Mouse (Mus musculus): Measurements from ENCODE around the gene Foxn3. TPM values are rescaled to one million over a fixed set of nuclear protein-coding genes. Genes with fewer than 3 reads are reported as not detected.
"Not testable (repeated sequence)": the region's sequence is repeated elsewhere in the genome, so short reads cannot be mapped to it uniquely, and the experiment has no call there.

The Foxn3 gene
- polyA plus RNA-seq, 1 experiment from 2014 or later: 93.4 TPM

- Histone ChIP-seq H3K4me1 (ENCODE audit: control insufficient read depth, insufficient read depth, low read length) (no peaks in the 10 kb centered on the region), H3K9ac (replicated peaks; ENCODE audit: low read depth, low read length) (no peak overlapping the region), H3K9me3 (ENCODE audit: control insufficient read depth, low read depth, low read length) (no peaks in the 10 kb centered on the region), H3K4me2 (replicated peaks; ENCODE audit: low read depth, low read length) (no peak overlapping the region), H3K36me3 (ENCODE audit: control insufficient read depth, insufficient read depth, low read length) (no peaks in the 10 kb centered on the region), H3K27me3 (ENCODE audit: control insufficient read depth, insufficient read depth, low read length) (no peaks in the 10 kb centered on the region), H3K4me3 (ENCODE audit: low read depth, low read length) (no peak overlapping the region), H3K27ac (ENCODE audit: low read length) (no peak overlapping the region)
- 86% methylated on average over 7 of the region's 7 CpGs for WGBS
- no peak for ATAC-seq (ENCODE audit: insufficient number of reproducible peaks, insufficient read depth, low FRiP score, low read depth)
These were observed 366.4 kb downstream of the Foxn3 start for GRCm38 (mm10) chr12:99197031-99197430.

- Histone ChIP-seq H3K9me3 (ENCODE audit: control insufficient read depth, low read depth, low read length) (no peaks in the 10 kb centered on the region), H3K4me3 (ENCODE audit: low read depth, low read length) (no peak overlapping the region), H3K27ac (ENCODE audit: low read length) (no peak overlapping the region), H3K27me3 (ENCODE audit: control insufficient read depth, insufficient read depth, low read length) (no peaks in the 10 kb centered on the region), H3K4me1 (ENCODE audit: control insufficient read depth, insufficient read depth, low read length) (no peaks in the 10 kb centered on the region), H3K36me3 (ENCODE audit: control insufficient read depth, insufficient read depth, low read length) (no peaks in the 10 kb centered on the region), H3K4me2 (replicated peaks; ENCODE audit: low read depth, low read length) (no peak overlapping the region), H3K9ac (replicated peaks; ENCODE audit: low read depth, low read length) (no peak overlapping the region)
- WGBS: 78% methylated on average over 5 of the region's 5 CpGs
- no peak for ATAC-seq (ENCODE audit: insufficient number of reproducible peaks, insufficient read depth, low FRiP score, low read depth)
These were observed 367.7 kb downstream of the Foxn3 start for GRCm38 (mm10) chr12:99195655-99196054.

GRCm38 (mm10) chr12:99194120-99194519, 369.3 kb downstream of the Foxn3 start:
- WGBS: 93% methylated on average over 17 of the region's 17 CpGs
- H3K4me2 ChIP-seq (replicated peaks; ENCODE audit: low read depth, low read length); ATAC-seq (ENCODE audit: insufficient number of reproducible peaks, insufficient read depth, low FRiP score, low read depth); H3K4me3 ChIP-seq (ENCODE audit: low read depth, low read length); H3K36me3 ChIP-seq (ENCODE audit: control insufficient read depth, insufficient read depth, low read length); H3K9ac ChIP-seq (replicated peaks; ENCODE audit: low read depth, low read length); H3K4me1 ChIP-seq (ENCODE audit: control insufficient read depth, insufficient read depth, low read length); H3K27ac ChIP-seq (ENCODE audit: low read length); H3K9me3 ChIP-seq (ENCODE audit: control insufficient read depth, low read depth, low read length); H3K27me3 ChIP-seq (ENCODE audit: control insufficient read depth, insufficient read depth, low read length): not testable (repeated sequence)

GRCm38 (mm10) chr12:99187671-99188070, 375.7 kb downstream of the Foxn3 start:
- Histone ChIP-seq H3K4me1 (ENCODE audit: control insufficient read depth, insufficient read depth, low read length) (no peaks in the 10 kb centered on the region), H3K9ac (replicated peaks; ENCODE audit: low read depth, low read length) (no peak overlapping the region), H3K9me3 (ENCODE audit: control insufficient read depth, low read depth, low read length) (no peaks in the 10 kb centered on the region), H3K27me3 (ENCODE audit: control insufficient read depth, insufficient read depth, low read length) (no peaks in the 10 kb centered on the region), H3K36me3 (ENCODE audit: control insufficient read depth, insufficient read depth, low read length) (no peaks in the 10 kb centered on the region), H3K4me2 (replicated peaks; ENCODE audit: low read depth, low read length) (no peak overlapping the region), H3K27ac (ENCODE audit: low read length) (no peak overlapping the region), H3K4me3 (ENCODE audit: low read depth, low read length) (no peak overlapping the region)
- 93% methylated on average over 4 of the region's 4 CpGs for WGBS
- no peak for ATAC-seq (ENCODE audit: insufficient number of reproducible peaks, insufficient read depth, low FRiP score, low read depth)

GRCm38 (mm10) chr12:99186239-99186638, 377.1 kb downstream of the Foxn3 start:
- no peak overlapping the region for H3K4me2 ChIP-seq (replicated peaks; ENCODE audit: low read depth, low read length)
- WGBS: 65% methylated on average over 4 of the region's 4 CpGs
- H3K27ac ChIP-seq (ENCODE audit: low read length): no peak overlapping the region
- H3K9me3 ChIP-seq (ENCODE audit: control insufficient read depth, low read depth, low read length): no peaks in the 10 kb centered on the region
- no peak overlapping the region for H3K9ac ChIP-seq (replicated peaks; ENCODE audit: low read depth, low read length)
- no peaks in the 10 kb centered on the region for H3K27me3 ChIP-seq (ENCODE audit: control insufficient read depth, insufficient read depth, low read length)
- no peaks in the 10 kb centered on the region for H3K4me1 ChIP-seq (ENCODE audit: control insufficient read depth, insufficient read depth, low read length)
- no peak overlapping the region for H3K4me3 ChIP-seq (ENCODE audit: low read depth, low read length)
- no peaks in the 10 kb centered on the region for H3K36me3 ChIP-seq (ENCODE audit: control insufficient read depth, insufficient read depth, low read length)
- no peak for ATAC-seq (ENCODE audit: insufficient number of reproducible peaks, insufficient read depth, low FRiP score, low read depth)

- Histone ChIP-seq H3K4me2 (replicated peaks; ENCODE audit: low read depth, low read length) (no peak overlapping the region), H3K27me3 (ENCODE audit: control insufficient read depth, insufficient read depth, low read length) (no peaks in the 10 kb centered on the region), H3K4me3 (ENCODE audit: low read depth, low read length) (no peak overlapping the region), H3K27ac (ENCODE audit: low read length) (no peak overlapping the region), H3K4me1 (ENCODE audit: control insufficient read depth, insufficient read depth, low read length) (no peaks in the 10 kb centered on the region), H3K9ac (replicated peaks; ENCODE audit: low read depth, low read length) (no peak overlapping the region), H3K9me3 (ENCODE audit: control insufficient read depth, low read depth, low read length) (no peaks in the 10 kb centered on the region), H3K36me3 (ENCODE audit: control insufficient read depth, insufficient read depth, low read length) (no peaks in the 10 kb centered on the region)
- 76% methylated on average over 7 of the region's 7 CpGs for WGBS
- ATAC-seq (ENCODE audit: insufficient number of reproducible peaks, insufficient read depth, low FRiP score, low read depth): no peak
These were observed 380.1 kb downstream of the Foxn3 start for GRCm38 (mm10) chr12:99183261-99183792.

- H3K4me1 ChIP-seq (ENCODE audit: control insufficient read depth, insufficient read depth, low read length): no peaks in the 10 kb centered on the region
- no peak overlapping the region for H3K9ac ChIP-seq (replicated peaks; ENCODE audit: low read depth, low read length)
- H3K9me3 ChIP-seq (ENCODE audit: control insufficient read depth, low read depth, low read length): no peaks in the 10 kb centered on the region
- no peak overlapping the region for H3K27ac ChIP-seq (ENCODE audit: low read length)
- no peak overlapping the region for H3K4me3 ChIP-seq (ENCODE audit: low read depth, low read length)
- no peaks in the 10 kb centered on the region for H3K27me3 ChIP-seq (ENCODE audit: control insufficient read depth, insufficient read depth, low read length)
- no peak overlapping the region for H3K4me2 ChIP-seq (replicated peaks; ENCODE audit: low read depth, low read length)
- no peaks in the 10 kb centered on the region for H3K36me3 ChIP-seq (ENCODE audit: control insufficient read depth, insufficient read depth, low read length)
- ATAC-seq (ENCODE audit: insufficient number of reproducible peaks, insufficient read depth, low FRiP score, low read depth): no peak
- WGBS: 89% methylated on average over 3 of the region's 3 CpGs
These were observed 381.0 kb downstream of the Foxn3 start for GRCm38 (mm10) chr12:99182338-99182737.

GRCm38 (mm10) chr12:99180234-99180824, 383.1 kb downstream of the Foxn3 start:
- no peaks in the 10 kb centered on the region for H3K9me3 ChIP-seq (ENCODE audit: control insufficient read depth, low read depth, low read length)
- H3K4me2 ChIP-seq (replicated peaks; ENCODE audit: low read depth, low read length): no peak overlapping the region
- 63% methylated on average over 3 of the region's 3 CpGs for WGBS
- H3K4me3 ChIP-seq (ENCODE audit: low read depth, low read length): no peak overlapping the region
- H3K4me1 ChIP-seq (ENCODE audit: control insufficient read depth, insufficient read depth, low read length): no peaks in the 10 kb centered on the region
- no peak for ATAC-seq (ENCODE audit: insufficient number of reproducible peaks, insufficient read depth, low FRiP score, low read depth)
- no peaks in the 10 kb centered on the region for H3K36me3 ChIP-seq (ENCODE audit: control insufficient read depth, insufficient read depth, low read length)
- no peaks in the 10 kb centered on the region for H3K27me3 ChIP-seq (ENCODE audit: control insufficient read depth, insufficient read depth, low read length)
- no peak overlapping the region for H3K27ac ChIP-seq (ENCODE audit: low read length)
- H3K9ac ChIP-seq (replicated peaks; ENCODE audit: low read depth, low read length): no peak overlapping the region
